Mouse (Mus musculus) small intestine, adult 2 months (tissue): Measurements from ENCODE around the gene Sclt1.

Source experiments
- CTCF ChIP-seq: fragments of 200-500 bp; IDR thresholded peaks from 2 replicates; pipeline ENCODE4 v1.5.1; 2012; ENCODE audit warnings: low read depth, mild to moderate bottlenecking, control low read depth, inconsistent platforms, low read length, moderate library complexity, mixed read lengths; ENCODE audit not compliant: insufficient replicate concordance, insufficient read length; ENCODE audit errors: extremely low read depth
- POLR2A ChIP-seq: fragments of 200-500 bp; IDR thresholded peaks from 2 replicates; pipeline ENCODE4 v1.6.1; 2012; ENCODE audit warnings: low read depth, mild to moderate bottlenecking, control low read depth, inconsistent platforms, low read length, moderate library complexity

DNA sequence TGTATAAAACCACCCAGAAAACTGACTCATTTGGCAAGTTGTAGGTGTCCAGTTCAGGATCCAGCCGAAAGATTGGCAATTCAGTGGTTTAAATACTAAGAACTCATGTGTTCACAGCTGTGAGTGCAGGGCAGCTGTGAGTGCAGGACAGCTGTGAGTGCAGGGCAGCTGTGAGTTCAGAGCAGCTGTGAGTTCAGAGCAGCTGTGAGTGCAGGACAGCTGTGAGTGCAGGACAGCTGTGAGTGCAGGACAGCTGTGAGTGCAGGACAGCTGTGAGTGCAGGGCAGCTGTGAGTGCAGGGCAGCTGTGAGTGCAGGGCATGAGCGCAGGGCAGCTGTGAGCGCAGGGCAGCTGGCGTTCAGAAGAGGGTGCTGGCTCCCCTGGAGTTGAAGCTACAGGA lies 147.3 kb downstream of the Sclt1 start:
- TF ChIP-seq CTCF = no peak
- TF ChIP-seq POLR2A = no peak
